Mouse (Mus musculus) B cell, adult (primary cell): ENCODE data around the gene Nsun7. TPM values are rescaled to one million over a fixed set of nuclear protein-coding genes. Genes with fewer than 3 reads are reported as not detected.

Source experiments
- total RNA-seq: library from RNA; stranded (reverse); gene quantifications from 4 replicates; pipeline ENCODE4 v1.2.4, GENCODE M21; 2023; ENCODE audit not compliant: inconsistent age

Nsun7 gene
- total RNA-seq: not detected in 4 replicates

GRCm38 (mm10) chr5:66259756-66260448 is at the start of gene Nsun7:
Nsun7 (plus strand) TSS chr5:66259897.

Other genes with a start within 250 kb of the Nsun7 start
- 5.3 to 7.9 TPM (median 6.6 TPM) in 4 replicates for gene Rbm47, start 86.8 kb upstream of the Nsun7 start, total RNA-seq